Mouse (Mus musculus) ovary, postnatal 10 days (tissue): ENCODE measurements around the gene Kif26b.

Experiments used
- DNase-seq: peaks from one replicate; pipeline ENCODE4 v3.0.0; 2022; ENCODE audit warnings: low spot score

The Kif26b gene

GRCm38 (mm10) chr1:178528431-178529351, at the start of gene Kif26b:
TSS of gene Kif26b (plus strand) at chr1:178529125.
- DNase-seq, result peak; percentile 48

DNA sequence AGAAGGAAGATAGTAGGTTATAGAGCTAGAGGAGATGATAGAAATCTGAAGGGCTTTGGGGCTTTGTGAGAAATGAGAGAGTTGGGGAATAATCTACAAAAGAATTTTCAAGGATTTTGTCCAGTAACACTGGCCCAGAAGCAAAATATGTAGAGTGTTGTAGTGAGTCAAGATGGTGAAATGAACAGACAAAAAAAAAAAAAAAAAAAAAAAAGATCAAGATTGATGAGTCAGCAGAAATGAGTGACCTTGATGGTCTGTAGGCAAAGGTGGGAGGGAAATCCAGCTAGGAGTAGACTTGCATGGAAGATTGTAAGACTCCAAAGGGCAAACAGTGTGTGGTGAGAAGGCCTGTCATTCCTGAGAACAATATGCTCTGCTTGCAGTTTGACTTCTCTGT, 45.1 kb upstream of the Kif26b start:
- no peak for DNase-seq

DNA sequence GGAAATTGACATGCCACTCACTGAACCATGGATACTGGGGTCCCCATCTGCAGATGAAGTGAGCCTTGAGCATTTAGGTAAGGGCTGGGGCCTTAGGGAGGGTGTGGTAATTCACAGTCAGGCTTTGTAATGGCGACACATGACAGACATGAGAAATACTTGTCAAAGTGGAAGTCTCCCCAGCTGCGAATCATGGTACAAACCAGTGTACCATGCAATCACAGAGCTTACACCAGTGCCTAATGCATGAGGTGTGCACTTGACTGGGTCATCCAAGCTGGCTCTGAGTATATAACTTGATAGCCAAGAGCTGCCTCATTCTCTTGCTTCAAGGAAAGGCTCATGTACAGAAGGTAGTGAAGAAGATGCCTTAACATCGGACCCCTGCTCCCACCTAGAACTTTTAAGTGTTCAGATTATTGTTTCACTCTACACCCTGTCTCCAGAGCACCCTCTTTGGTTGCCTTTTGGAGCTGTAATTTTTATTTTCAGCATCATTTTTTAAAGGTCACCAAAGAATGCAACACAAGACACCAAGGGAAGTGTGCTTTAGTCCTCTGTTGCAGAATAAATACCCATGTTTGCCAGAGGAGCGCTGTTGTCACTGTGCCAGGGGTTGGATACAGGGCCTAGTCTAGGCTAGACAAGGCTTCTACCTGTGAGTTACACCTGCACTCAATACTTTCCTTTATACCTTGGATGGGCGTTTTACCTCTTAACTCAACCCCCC, 43.6 kb upstream of the Kif26b start:
- no peak for DNase-seq

DNA sequence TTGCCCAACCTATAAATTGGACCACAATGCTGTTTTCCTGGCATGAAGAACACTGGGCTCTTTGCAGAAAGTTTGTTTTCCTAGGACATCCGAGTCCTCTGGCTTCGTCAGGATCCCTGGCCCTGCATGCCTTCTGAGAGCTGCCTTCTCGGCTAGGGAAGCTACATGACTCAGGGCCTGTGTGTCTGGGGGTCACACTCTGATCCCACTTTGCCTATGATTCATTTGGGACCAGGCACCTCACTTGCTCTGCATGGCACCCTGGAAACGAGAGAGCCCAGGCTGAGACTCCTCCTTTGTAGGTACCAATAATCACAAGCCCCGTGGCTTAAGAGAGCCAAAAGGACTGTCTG, 43.1 kb upstream of the Kif26b start:
- no peak for DNase-seq

DNA sequence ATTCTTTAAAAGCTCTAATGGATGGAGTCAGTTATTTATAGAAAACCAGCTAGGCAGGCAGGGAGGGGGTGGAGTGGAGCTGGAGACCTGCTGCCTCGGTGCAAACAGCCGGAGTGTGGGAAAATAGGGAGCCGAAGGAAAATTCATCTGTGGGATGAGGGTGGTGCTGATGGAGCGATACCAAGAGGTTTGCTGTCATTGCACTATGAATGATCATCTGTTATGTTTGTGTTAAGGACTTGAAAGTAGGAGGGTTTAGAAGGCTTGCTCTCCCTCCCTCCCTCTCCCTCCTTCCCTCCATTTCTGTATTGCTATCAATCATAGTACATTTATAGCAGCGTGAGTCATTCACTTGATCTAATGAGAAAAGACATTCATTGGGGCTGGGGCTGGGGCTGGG, 42.1 kb upstream of the Kif26b start:
- no peak for DNase-seq

DNA sequence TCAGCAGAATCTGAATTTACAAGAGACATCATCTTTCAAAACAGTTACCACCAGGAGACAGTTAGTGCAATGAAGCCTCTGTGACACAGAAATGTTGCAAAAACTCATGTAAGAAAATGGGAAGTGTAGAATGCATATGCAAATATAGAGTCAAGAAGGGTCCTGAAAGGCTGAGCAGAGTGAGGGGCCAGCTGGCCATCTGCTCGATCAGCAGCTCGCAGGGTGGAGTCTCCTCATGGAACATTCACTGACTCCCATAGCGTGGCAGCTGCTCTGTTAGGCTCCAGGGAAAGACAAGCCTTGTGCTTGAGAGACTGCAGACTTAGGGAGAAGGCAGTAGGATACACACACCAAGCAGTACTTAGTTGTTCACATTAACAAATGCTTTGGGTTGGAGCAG, 39.8 kb upstream of the Kif26b start:
- no peak for DNase-seq

- no peak for DNase-seq
These were observed 37.2 kb upstream of the Kif26b start for GRCm38 (mm10) chr1:178491733-178492132.

DNA sequence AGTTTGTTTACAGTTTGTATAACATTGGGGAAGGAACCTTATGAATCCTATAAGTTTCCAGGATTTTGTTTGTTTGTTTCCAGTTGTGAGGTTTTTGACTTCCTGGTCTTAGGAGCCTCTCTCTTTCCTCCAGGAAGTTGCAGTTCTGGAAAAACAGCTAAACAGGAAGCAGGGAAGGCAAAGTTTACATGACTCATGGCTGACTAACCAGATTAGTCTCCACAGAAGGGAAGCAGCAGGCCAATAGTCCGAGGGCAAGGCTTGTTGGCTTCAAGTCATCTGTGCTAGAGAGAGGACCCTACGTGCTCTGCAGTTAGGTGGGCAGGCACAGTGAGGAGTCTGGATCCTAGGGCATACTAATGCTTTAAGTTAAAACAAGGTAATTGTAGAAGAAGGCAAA, 36.4 kb upstream of the Kif26b start:
- no peak for DNase-seq

DNA sequence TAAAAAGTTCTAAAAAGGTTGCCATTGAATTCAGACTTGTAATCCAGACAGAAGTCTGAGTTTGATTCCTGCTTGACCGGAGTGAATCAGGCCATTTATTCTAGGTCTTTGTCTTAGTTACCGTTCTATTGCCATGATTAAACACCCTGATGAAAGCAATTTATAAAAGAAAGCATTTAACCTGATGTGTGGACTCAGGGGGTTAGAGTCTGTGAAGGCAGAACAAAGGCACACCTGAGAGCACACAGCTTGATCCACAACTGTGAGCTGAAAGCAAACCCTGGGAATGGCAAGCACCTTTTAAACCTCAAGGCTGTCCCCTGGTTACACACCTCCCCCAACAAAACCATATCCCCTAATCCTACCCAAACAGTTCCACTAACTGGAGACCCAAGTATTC, 32.7 kb upstream of the Kif26b start:
- DNase-seq, result no peak

DNA sequence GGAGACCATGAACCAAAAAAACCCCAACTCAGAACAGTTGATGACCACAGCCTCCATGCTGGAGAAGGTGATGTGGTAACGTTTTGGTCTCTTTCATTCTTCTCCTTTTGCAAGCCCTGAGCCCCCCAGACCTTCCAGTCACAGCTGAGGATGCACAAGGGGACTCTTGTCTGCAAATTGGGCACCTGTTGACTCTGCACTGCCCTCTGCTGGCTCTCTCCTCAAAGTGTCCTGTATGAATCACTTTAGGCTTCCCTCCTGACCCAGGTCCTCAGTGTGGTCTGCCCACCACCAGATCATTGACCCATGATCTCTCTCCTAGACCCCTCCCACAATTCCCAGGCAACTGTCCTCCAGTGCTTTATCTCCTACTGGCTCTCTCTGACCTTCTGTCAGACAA, 32.1 kb upstream of the Kif26b start:
- DNase-seq, result no peak

DNA sequence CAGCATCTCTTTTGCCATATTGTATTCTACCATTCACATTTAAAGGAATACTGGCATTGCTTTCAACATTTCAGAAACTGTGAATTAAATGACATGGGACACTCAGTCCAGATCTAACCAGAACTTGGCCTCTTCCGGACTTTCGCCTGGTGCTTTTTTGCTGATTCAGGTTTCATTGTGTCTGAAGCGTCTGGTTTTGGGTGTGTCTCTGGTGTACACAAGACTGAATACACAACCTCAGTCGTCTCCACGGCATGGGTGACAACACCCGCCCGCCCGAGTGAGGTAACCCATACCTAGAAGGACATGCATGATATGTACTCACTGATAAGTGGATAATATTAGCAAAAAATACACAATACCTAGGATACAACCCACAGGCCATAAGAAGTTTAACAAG, 22.0 kb upstream of the Kif26b start:
- no peak for DNase-seq

DNA sequence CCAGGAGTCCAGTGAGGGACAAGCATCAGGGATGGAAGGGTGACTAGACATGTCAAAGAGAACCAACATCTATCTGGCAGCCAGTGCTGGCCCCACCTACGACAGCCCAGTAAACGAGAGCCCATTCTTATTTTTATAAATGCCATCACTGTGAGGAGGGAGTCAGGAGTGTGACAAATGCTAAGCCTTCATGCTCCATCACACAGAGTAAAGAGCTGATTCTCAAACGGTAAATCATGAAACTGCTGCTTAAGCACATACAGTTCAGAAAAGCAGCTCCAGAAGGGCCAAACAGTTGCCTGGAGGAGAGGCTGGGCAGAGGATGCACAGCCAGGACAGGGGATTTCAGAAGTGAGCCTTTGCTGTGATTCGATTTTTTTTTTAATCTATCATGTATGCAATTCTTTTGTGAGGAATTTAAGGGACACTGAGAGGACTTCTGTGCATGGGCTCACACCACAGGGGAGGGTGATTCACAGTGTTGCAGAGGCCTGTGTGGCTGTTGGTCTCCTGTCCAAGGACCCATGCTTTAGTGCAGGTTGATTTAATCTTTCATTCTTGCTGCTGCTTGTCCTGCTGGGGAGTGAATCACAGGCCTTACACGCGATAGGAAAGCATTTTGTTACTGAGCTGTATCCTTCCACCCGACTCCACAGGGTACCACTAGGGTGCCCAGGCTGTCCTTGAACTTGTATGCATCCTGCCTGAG, 16.4 kb upstream of the Kif26b start:
- DNase-seq, result no peak

DNA sequence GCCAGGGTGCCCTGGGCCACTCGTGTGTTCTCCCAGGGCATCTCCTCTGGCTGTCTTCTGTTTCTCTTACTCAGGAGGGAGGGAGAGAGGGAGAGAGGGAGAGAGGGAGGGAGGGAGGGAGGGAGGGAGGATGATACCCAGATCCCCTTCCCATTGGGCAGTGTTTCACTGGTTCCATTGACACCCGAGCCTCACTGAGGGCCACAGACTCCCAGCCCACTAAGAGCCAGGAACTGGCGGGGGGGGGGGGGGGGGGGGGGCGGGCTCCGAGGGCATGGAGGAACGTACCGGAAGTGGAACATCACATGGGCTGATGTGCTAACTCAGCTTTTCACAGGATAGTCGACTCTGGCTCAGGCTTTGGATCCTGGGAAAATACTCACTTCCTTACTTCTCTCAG, 15.0 kb upstream of the Kif26b start:
- DNase-seq, result no peak

GRCm38 (mm10) chr1:178515839-178516238, 13.1 kb upstream of the Kif26b start:
- DNase-seq, result no peak

DNA sequence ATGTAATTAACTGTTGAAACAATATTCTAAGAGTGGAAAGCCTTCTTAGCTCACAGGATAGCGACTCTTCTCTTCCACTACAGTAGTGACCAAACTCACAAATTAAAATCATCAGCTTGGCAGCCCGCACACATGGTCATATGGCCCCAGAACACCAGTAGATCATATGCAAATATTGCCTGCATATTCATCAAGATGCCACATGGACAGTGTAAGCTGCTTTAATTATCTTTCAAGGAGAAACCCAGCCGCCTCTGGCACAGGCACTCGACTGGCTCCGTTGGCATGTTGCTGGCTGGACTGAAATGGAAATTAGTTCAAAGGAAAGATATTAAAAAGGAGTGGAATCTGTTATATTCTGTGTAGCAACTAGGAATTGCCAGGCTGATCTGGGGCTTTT, 6.5 kb upstream of the Kif26b start:
- no peak for DNase-seq

GRCm38 (mm10) chr1:178523152-178523551, 5.8 kb upstream of the Kif26b start:
- no peak for DNase-seq

- peak; percentile 53 for DNase-seq
These were observed 1.8 kb upstream of the Kif26b start for GRCm38 (mm10) chr1:178527185-178527546.

DNA sequence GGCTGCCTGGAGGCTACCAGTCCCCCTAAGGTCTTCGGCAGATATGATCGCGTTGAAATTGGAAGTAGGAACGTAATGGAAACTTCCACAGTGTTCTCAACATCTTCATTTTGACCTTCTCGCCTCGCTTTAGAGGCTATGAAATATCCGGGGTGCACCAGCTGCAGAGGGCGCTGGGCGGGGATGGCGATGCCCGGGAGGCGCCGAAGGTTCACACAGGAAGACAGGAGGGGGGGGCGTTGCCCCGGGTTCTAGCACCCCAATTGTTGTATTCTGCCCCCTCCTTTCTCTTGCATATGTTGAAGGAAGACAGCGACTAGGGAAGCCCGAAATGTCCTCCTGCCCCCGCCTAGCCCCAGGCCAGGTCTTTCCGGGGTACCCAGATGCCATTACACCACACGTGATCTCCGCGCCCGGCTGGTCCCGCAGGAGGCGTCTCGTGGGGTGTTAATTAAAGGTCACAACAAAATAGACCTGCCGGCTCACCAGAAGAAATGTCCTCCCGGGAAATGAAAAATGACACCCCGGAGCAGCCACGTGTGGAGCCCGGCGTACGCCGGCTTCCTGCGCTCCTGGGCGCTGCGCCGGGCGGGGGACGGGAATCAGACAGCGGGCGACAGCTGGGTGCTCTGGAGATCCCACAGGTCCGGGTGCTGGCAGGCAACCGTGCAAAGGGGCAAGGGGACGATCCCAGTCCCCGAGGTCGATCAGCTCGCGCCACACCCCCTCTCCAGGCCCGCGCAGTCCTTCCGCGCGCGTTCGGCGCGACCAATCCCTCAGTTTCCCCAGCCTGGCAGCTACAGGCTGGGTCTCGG, 1.2 kb upstream of the Kif26b start:
- DNase-seq, result peak; percentile 26

DNA sequence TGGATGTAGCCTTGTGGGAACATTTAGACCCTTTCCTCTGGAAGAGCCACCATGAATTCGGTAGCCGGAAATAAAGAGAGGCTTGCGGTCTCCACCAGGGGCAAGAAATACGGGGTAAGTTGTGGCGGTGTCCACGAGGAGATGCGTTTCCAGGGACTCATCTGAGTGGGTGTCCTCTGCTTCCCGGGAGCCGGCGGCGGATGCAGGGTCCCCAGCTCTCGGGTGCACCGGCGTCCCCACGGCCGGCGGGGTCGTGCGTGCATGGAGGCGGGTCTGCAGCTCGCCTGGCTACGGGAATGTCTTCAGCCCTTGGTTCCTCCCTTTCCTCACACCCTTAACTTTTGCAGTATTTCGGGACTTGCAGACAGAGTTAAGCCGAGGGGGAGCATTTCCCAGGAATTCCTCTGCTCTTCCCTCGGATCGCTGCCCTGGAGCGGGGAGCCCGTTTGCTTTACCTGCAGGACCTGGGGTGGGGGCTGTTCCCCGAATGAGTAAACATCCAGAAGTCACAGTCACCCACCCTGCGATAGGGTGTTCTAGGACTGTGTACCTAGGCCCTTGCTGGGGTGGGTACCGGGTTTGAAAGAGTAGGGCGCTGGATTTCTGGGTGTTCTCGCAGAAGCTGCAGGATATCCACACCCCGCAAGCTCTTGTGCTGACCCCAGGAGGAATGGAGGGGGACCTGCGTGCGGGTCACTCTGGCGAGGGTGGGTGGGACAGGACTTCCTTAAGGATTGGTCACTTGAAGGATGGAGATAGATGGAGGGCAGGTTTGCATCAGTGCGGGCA, 781 bp downstream of the Kif26b start:
- DNase-seq, result peak; percentile 9

- DNase-seq, result peak; percentile 78
These were observed 1.6 kb downstream of the Kif26b start for GRCm38 (mm10) chr1:178530301-178531078.
